Mouse (Mus musculus) liver, embryonic 16.5 days (tissue): ENCODE results near the gene Ank. TPM values are rescaled to one million over a fixed set of nuclear protein-coding genes. Genes with fewer than 3 reads are reported as not detected.
"Not testable (repeated sequence)": the region's sequence is repeated elsewhere in the genome, so short reads cannot be mapped to it uniquely, and the experiment has no call there.

ENCODE experiments used
- ATAC-seq: fragments of 200-750 bp; cut with Nextera tagmentation; 2 replicates; pipeline ENCODE4 v1.8.0; 2017; ENCODE audit warnings: low read depth, mild to moderate bottlenecking, moderate number of reproducible peaks, moderate library complexity
- H3K27ac ChIP-seq: fragments of 300-500 bp; sonication (generic); 2 replicates; pipeline ENCODE4 v1.5.1; 2014; ENCODE audit warnings: mild to moderate bottlenecking, low read length
- H3K27me3 ChIP-seq: fragments of 300-500 bp; sonication (generic); 2 replicates; pipeline ENCODE4 v1.6.1; 2014; ENCODE audit warnings: low read depth, low read length, mixed read lengths; ENCODE audit not compliant: control insufficient read depth, insufficient read depth
- H3K36me3 ChIP-seq: fragments of 300-500 bp; sonication (generic); 2 replicates; pipeline ENCODE4 v1.6.1; 2014; ENCODE audit warnings: mild to moderate bottlenecking; ENCODE audit not compliant: control insufficient read depth, insufficient read depth
- H3K4me1 ChIP-seq: fragments of 300-500 bp; sonication (generic); 2 replicates; pipeline ENCODE4 v1.6.1; 2014; ENCODE audit warnings: low read depth, low read length, mixed read lengths; ENCODE audit not compliant: control insufficient read depth
- H3K4me2 ChIP-seq: fragments of 300-500 bp; sonication (generic); 2 replicates; pipeline ENCODE4 v1.6.1; 2014; ENCODE audit warnings: low read depth, low read length, mixed read lengths
- H3K4me3 ChIP-seq: fragments of 300-500 bp; sonication (generic); 2 replicates; pipeline ENCODE4 v1.5.1; 2014; ENCODE audit warnings: low read depth, mild to moderate bottlenecking, low read length
- H3K9ac ChIP-seq: fragments of 300-500 bp; sonication (generic); 2 replicates; pipeline ENCODE4 v1.6.1; 2014; ENCODE audit warnings: low read depth, low read length
- H3K9me3 ChIP-seq: fragments of 300-500 bp; sonication (generic); replicated peaks from 2 replicates; pipeline ENCODE4 v1.6.1; 2016; ENCODE audit warnings: low read length; ENCODE audit not compliant: control insufficient read depth
- WGBS: fragments of 180-500 bp; shearing (Covaris S2); extraction: QIAGEN DNeasy Blood & Tissue Kit; methylation state at CpG from one replicate; pipeline ENCODE4 v1.1.7; 2014; ENCODE audit not compliant: insufficient replicate concordance; 5-methylcytosine and 5-hydroxymethylcytosine counted together
- polyA plus RNA-seq: library from polyadenylated mRNA; unstranded; fragments of >200 nt; fragmentation: Nextera tagmentation; extraction: Ambion mirVana; gene quantifications from 2 replicates; pipeline ENCODE4 v1.2.1, GENCODE M21; 2015

Gene Ank
- polyA plus RNA-seq, 1 experiment from 2014 or later = 6.6 TPM

DNA sequence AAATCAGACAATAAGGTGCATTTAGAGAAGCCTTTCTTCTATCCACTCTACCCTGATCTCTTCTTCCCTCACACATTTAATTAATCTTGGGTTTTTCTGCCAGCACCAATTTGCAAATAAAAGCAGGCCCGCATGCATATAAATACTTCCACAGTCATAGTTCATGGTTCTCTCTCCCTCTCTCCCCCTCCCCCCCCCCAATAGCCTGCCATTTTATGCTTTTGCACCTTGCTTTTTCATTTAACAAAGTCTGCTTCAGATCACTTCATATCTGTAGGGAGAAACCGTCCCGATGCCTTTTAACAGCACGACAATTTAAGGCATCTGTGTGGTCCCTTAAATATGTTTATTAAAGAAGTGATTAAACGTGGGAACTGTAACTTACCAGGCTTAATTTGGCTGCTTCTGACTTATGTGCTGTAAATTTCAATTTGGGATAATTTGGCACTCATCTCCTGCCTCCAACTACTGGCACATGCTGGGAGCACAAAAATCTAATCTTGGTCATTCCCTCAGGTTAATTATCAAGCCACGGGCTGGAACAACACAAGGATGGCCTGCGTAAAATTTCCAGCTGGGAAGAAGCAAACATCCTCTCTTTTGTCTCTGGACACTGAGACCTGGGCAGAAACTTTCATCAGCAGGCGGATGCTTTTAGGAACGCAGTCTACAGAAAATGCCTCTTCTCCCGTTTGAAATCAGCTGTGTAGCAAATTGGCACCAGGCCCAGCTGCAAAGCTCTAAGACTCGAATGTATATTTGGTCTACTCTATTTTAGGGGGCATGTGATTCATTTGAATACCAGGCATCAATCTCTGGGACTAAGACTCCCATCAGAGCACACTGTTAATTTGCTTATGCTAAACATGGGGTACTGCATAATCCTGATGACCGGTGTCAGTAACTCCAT lies 4.9 kb upstream of the Ank start:
- no peak overlapping the region for H3K4me3 ChIP-seq
- H3K9me3 ChIP-seq = no peaks in the 10 kb centered on the region
- no peak overlapping the region for H3K4me2 ChIP-seq
- no peaks in the 10 kb centered on the region for H3K36me3 ChIP-seq
- H3K27ac ChIP-seq = no peak overlapping the region
- no peak for ATAC-seq
- H3K27me3 ChIP-seq = no peaks in the 10 kb centered on the region
- H3K9ac ChIP-seq = no peak overlapping the region
- H3K4me1 ChIP-seq = peaks cover 6% of the 10 kb centered on the region
- WGBS = 66% methylated on average over 12 of the region's 12 CpGs

GRCm38 (mm10) chr15:27463876-27464275 lies 2.6 kb upstream of the Ank start:
- 82% methylated on average over 13 of the region's 13 CpGs for WGBS
- Histone ChIP-seq H3K4me2 (no peak overlapping the region), H3K27me3 (no peaks in the 10 kb centered on the region), H3K4me1 (peaks cover 15% of the 10 kb centered on the region), H3K27ac (no peak overlapping the region), H3K4me3 (no peak overlapping the region), H3K9me3 (no peaks in the 10 kb centered on the region), H3K36me3 (no peaks in the 10 kb centered on the region), H3K9ac (no peak overlapping the region)
- ATAC-seq = no peak

DNA sequence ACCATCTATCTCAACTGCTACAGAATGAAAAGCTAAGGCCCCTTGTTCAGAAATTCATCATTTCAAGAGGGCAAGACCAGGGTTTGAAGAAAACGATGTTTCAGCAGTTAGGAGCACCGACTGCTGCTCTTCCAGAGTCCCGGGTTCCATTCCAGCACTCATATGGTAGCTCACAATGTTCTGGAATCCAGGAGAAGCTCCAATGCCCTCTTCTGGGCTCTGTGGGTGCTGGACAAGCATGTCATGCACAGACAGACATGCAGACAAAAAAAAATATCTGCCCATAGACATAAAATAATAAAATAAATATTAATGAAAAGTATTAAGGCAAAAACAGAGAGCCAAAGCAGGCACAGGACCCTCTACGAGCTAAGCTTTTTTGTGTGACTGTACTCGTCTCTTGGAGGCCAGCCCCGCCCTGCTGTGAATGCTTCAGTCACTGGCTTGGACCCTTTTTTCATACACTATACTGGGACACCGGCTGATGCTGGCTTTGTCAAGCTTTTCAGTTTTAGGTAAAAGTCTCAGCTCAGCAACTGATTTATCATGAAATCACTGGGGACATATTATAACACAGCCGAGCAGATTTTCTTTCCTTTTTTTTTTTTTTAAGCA lies 979 bp upstream of the Ank start:
- H3K4me3 ChIP-seq = peak overlapping the region; percentile 90
- peak overlapping the region; percentile 95 for H3K9ac ChIP-seq
- H3K4me1 ChIP-seq = peaks cover 24% of the 10 kb centered on the region
- H3K4me2 ChIP-seq = peak overlapping the region; percentile 94
- WGBS = 38% methylated on average over 8 of the region's 8 CpGs
- no peaks in the 10 kb centered on the region for H3K9me3 ChIP-seq
- peak overlapping the region; percentile 90; the same call in 1 of the 2 replicates for H3K27ac ChIP-seq
- no peaks in the 10 kb centered on the region for H3K27me3 ChIP-seq
- ATAC-seq = no peak
- H3K36me3 ChIP-seq = no peaks in the 10 kb centered on the region

DNA sequence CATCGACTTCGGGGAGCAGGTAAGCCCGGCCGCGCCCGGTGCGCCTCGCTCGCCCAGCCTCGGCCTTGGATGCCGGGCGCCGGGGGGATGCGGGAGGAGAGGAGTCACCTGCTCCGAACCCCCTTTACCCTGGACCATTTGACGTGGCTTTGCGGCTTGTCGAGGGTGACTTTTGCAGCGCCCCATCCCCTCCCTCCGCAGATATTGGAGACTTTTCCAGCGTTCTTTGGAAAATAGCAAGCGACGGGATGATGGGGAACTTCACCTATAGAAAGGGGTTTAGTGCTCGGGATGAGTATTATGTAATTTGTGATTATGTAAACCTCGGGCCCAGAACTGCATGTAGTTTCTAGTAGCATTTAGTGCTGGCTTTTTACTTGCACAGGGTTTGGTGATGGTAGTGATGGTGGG lies 609 bp downstream of the Ank start:
- H3K4me3 ChIP-seq = peak overlapping the region; percentile 90
- WGBS = under 1% methylated on average over 25 of the region's 25 CpGs
- H3K4me1 ChIP-seq = peaks cover 30% of the 10 kb centered on the region
- H3K27me3 ChIP-seq = no peaks in the 10 kb centered on the region
- H3K4me2 ChIP-seq = peak overlapping the region; percentile 94
- no peaks in the 10 kb centered on the region for H3K9me3 ChIP-seq
- peak overlapping the region; percentile 90 for H3K27ac ChIP-seq
- ATAC-seq = peak; percentile 11
- no peaks in the 10 kb centered on the region for H3K36me3 ChIP-seq
- H3K9ac ChIP-seq = peak overlapping the region; percentile 95

DNA sequence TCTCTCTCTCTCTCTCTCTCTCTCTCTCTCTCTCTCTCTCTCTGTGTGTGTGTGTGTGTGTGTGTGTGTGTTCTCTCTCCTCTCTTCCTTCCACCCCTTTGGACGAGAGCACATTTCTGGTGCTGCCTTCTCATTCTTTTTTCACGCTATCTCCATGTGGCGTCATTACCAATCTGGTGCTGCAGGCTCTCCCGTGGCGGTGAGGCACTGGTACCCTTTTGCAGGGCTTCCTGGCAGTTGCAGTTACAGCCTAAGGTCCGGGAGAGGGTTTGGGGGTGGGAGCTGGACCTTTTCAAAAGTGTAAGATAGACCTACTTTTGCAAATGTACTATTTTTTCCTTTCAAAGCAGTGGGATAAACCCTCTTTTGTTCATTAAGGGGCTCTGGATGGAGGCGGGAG lies 1.2 kb downstream of the Ank start:
- Histone ChIP-seq H3K9ac (peak overlapping the region; percentile 95), H3K27ac (peak overlapping the region; percentile 90), H3K4me1 (peaks cover 30% of the 10 kb centered on the region), H3K36me3 (no peaks in the 10 kb centered on the region), H3K4me3 (peak overlapping the region; percentile 90), H3K9me3 (no peaks in the 10 kb centered on the region), H3K27me3 (no peaks in the 10 kb centered on the region), H3K4me2 (peak overlapping the region; percentile 94)
- WGBS = 16% methylated on average over 7 of the region's 7 CpGs
- no peak for ATAC-seq

DNA sequence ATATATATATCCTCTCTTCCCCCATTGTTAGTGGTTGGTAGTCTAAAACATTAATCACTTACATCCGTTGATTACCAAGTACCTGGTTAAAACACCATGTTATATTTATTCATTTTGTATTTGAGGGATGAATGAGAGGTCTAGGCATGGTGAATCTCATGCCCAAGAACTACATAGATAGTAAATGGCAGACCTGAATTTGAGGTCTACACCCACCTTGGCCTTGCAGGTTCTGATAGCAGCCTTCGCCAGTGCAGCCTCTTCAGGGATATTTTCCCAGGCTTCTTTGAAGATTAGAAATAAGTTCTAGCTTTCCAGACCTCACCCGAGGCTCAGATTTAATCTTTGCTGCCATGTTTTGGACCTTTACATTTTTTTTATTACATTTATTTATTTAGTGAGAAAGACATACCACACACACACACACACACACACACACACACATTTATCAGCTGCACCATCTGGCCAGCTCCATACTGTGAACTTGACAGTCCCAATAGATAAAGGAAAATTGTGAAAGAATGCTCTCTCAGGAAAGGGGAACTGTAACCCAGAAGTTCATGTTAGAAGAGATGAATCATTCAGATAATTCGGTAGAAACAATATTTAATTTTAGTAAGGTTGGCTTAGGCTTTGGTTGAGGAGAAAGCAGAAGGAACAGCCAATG lies 2.5 kb downstream of the Ank start:
- peak overlapping the region; percentile 38 for H3K9ac ChIP-seq
- H3K27me3 ChIP-seq = no peaks in the 10 kb centered on the region
- no peaks in the 10 kb centered on the region for H3K36me3 ChIP-seq
- H3K4me3 ChIP-seq = peak overlapping the region; percentile 44
- 24% methylated on average over 4 of the region's 4 CpGs for WGBS
- H3K27ac ChIP-seq = peak overlapping the region; percentile 78
- H3K4me2 ChIP-seq = peak overlapping the region; percentile 94
- peaks cover 30% of the 10 kb centered on the region for H3K4me1 ChIP-seq
- peak; percentile 58 for ATAC-seq
- no peaks in the 10 kb centered on the region for H3K9me3 ChIP-seq

DNA sequence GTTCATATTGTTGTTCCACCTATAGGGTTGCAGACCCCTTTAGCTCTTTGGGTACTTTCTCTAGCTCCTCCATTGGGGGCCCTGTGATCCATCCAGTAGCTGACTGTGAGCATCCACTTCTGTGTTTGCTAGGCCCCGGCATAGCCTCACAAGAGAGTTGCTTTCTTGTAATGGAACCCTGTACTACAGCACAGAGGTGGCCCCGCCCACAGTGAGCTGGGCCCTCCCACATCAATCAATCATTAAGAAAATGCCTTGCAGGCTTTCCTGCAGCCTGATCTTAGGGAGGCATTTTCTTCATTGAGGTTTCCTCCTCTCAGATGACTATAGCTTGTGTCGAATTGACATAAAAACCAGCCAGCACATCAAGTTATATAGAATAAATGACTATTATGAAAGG lies 3.9 kb downstream of the Ank start:
- not testable (repeated sequence) for H3K27me3 ChIP-seq, H3K27ac ChIP-seq, ATAC-seq, H3K4me2 ChIP-seq, H3K4me3 ChIP-seq, H3K9me3 ChIP-seq, H3K9ac ChIP-seq, H3K36me3 ChIP-seq
- H3K4me1 ChIP-seq = peaks cover 37% of the 10 kb centered on the region
- WGBS = 54% methylated on average over 3 of the region's 3 CpGs

DNA sequence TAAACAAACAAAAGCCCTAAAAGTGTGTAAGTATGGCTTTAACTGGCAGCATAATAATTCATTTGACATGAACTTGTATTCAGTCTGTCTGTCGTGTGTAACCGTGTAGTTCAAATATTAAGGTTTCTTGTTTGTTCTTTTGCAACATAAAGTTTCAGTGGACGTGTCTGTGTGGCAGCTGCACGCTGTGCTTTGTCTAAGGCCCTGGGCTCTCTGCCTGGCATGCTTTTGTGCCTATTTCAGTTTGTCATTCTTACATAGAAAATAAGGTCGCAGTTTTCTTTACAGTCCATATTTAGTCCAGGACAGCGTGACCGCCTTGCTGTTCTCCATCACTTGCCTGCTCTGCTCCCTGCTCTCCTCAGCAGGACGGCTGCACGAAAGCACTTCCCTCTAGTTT lies 5.8 kb downstream of the Ank start:
- peaks cover 48% of the 10 kb centered on the region for H3K4me1 ChIP-seq
- no peak overlapping the region for H3K4me3 ChIP-seq
- 84% methylated on average over 9 of the region's 9 CpGs for WGBS

More for the DNA sequence above, 5.8 kb downstream of the Ank start:
- H3K27ac ChIP-seq = no peak overlapping the region
- no peaks in the 10 kb centered on the region for H3K36me3 ChIP-seq
- H3K9ac ChIP-seq = no peak overlapping the region
- no peak overlapping the region for H3K4me2 ChIP-seq
- ATAC-seq = no peak
- no peaks in the 10 kb centered on the region for H3K9me3 ChIP-seq
- H3K27me3 ChIP-seq = no peaks in the 10 kb centered on the region
